Mouse (Mus musculus) heart, postnatal 0 days (tissue): ENCODE results near the gene Rac1.

Experiments used
- CTCF ChIP-seq: IDR thresholded peaks from 2 replicates; pipeline ENCODE4 v1.5.1; 2016; ENCODE audit warnings: antibody characterized with exemption, control low read depth, low read depth
- EP300 ChIP-seq: IDR thresholded peaks from 2 replicates; pipeline ENCODE4 v1.6.1; 2016; ENCODE audit warnings: antibody characterized with exemption, low read depth

- TF ChIP-seq CTCF (no peak), EP300 (no peak)
Observed at GRCm38 (mm10) chr5:143573067-143573466, 45.2 kb upstream of the Rac1 start.
